Mouse (Mus musculus) colon, adult 2 months (tissue): ENCODE results near the gene Ddt. TPM values are rescaled to one million over a fixed set of nuclear protein-coding genes. Genes with fewer than 3 reads are reported as not detected.

Experiments used
- polyA plus RNA-seq: library from polyadenylated mRNA; depleted of rRNA; stranded (reverse); fragments of >200 nt; gene quantifications from 2 replicates; pipeline ENCODE4 v1.2.3, GENCODE M21; 2012; rRNA removed

Gene Ddt
- polyA plus RNA-seq, result 91.9 and 107 TPM in 2 replicates

GRCm38 (mm10) chr10:75772795-75773664, at the start of gene Ddt:
Ddt (minus strand) TSS chr10:75773414.

GRCm38 (mm10) chr10:75822443-75822842, 49.2 kb upstream of the Ddt start, which contains the start of gene Gstt4:
Gstt4 (minus strand) TSS chr10:75822543.

GRCm38 (mm10) chr10:75798176-75798696, 25.0 kb upstream of the Ddt start, which contains the start of gene Gstt1:
Gstt1 (minus strand) TSS chr10:75798584.

GRCm38 (mm10) chr10:75780769-75781578, 7.8 kb upstream of the Ddt start, which contains the start of the genes Gm20441 and Gstt3:
Gm20441 (minus strand) TSS chr10:75780954.
Gstt3 (minus strand) TSS chr10:75781414.

GRCm38 (mm10) chr10:75763682-75764518, 9.3 kb downstream of the Ddt start, which contains the start of gene Cabin1:
Cabin1 (minus strand) TSS chr10:75764341.

Other genes starting within 250 kb of the Ddt start
- gene Lrrc75b, start 213.1 kb downstream of the Ddt start, polyA plus RNA-seq, result 1.2 and 1.4 TPM in 2 replicates
- gene Ggt1, start 211.8 kb downstream of the Ddt start, polyA plus RNA-seq, result 9.3 and 16.5 TPM in 2 replicates
- 35.7 and 37.0 TPM in 2 replicates for gene Ggt5, start 184.1 kb downstream of the Ddt start, polyA plus RNA-seq
- gene Susd2, start 129.4 kb downstream of the Ddt start, polyA plus RNA-seq, result 22.0 and 27.3 TPM in 2 replicates
- 35.2 and 40.9 TPM in 2 replicates for gene Cabin1, start 9.1 kb downstream of the Ddt start, polyA plus RNA-seq
- 0.49 TPM in 1 of 2 replicates, not detected in the other for gene Gm20441, start 7.5 kb upstream of the Ddt start, polyA plus RNA-seq
- 79.4 and 82.9 TPM in 2 replicates for gene Gstt3, start 8.0 kb upstream of the Ddt start, polyA plus RNA-seq
- gene Gstt1, start 25.2 kb upstream of the Ddt start, polyA plus RNA-seq, result 91.1 and 94.9 TPM in 2 replicates
- 0.13 TPM in 1 of 2 replicates, not detected in the other for gene Gstt4, start 49.1 kb upstream of the Ddt start, polyA plus RNA-seq
- 202 and 342 TPM in 2 replicates for gene Gstt2, start 64.0 kb upstream of the Ddt start, polyA plus RNA-seq
- 757 and 966 TPM in 2 replicates for gene Mif, start 86.8 kb upstream of the Ddt start, polyA plus RNA-seq
- 42.2 and 68.7 TPM in 2 replicates for gene Derl3, start 120.0 kb upstream of the Ddt start, polyA plus RNA-seq
- gene Smarcb1, start 148.2 kb upstream of the Ddt start, polyA plus RNA-seq, result 37.4 and 43.5 TPM in 2 replicates
- gene Chchd10, start 159.7 kb upstream of the Ddt start, polyA plus RNA-seq, result 907 and 1,047 TPM in 2 replicates
- gene Mmp11, start 163.1 kb upstream of the Ddt start, polyA plus RNA-seq, result 18.7 and 22.4 TPM in 2 replicates
- not detected in 2 replicates for gene Gm867, start 167.3 kb upstream of the Ddt start, polyA plus RNA-seq
- 8.1 and 9.0 TPM in 2 replicates for gene Vpreb3, start 169.6 kb upstream of the Ddt start, polyA plus RNA-seq
- gene Gm5134, start 181.1 kb upstream of the Ddt start, polyA plus RNA-seq, result 0.12 and 0.13 TPM in 2 replicates